Mouse (Mus musculus): ENCODE results near the gene Ppfia2.

Ppfia2 gene

DNA sequence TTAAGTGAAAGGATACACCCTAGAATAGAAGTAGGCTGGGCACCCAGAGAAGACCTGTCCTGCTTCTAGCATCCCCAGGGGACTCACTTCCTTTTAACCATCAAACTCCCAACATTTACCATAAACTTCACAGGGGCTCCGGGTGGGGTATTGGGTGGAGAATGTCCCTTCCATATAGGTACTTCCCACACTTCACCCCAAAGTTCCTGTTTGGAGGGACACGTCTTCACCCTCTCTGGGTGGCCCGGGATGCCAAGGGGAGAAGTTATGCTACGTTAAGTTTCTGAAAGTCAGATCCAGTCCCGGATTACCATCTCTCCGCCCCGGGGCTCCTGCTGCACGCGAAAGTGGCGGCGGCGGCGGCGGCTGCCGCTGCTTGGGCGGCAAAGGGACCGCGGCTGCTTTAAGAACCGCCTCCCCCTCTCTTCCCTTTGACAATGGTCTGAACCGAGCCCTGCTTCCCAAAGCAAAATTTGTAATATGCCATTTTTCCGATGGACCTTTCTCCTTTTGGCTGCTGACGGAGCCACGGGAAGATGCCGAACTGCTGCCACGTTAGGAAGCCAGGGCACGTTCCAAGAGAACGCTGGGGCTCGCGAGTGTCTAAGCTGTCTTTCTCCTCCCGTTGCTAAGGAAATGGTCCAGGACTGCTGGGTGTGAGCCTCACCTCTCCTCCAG is at the start of gene Ppfia2:
Gene Ppfia2, plus strand, starts transcription at position 485 of the 678 bp plus-strand sequence.
- no peak for DNase-seq (ENCODE audit: low spot score)

DNA sequence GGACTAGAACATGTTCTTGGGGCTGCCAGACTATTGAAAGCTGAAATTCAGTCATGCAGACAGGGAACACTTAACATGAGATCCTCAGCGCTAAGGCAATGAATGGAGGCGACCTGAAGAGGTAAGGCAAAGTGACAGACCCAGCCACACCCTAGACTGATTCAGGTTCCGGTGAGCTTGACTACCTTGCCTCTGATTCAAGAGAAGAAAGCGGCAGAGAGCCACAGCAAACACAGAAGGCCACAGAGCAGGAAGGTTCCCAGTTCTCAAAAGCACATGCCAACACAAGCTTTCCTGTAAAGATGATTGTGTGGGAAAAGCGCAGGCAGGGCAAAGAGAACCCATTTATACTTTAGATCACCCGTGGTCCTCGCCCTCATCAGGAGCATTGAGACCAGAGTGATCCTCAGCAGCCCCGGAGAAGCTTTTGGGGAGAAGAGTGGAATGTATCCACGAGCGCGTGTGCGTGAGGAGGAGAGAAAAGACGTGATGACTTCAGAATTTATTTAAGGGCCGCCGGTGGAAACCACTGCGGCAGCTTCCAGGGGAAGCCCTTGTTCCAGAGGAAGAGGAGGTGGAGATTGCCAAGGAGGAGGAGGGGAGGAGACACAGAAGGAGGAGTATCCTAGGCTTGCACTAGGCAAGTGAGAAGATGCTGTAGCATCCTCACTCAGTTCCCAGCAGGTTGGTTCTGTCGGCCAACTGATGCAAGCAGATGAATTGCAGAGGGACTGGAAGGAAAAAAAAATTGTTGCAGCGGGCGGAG is 1.0 kb upstream of the Ppfia2 start:
- no peak for DNase-seq (ENCODE audit: low spot score)

DNA sequence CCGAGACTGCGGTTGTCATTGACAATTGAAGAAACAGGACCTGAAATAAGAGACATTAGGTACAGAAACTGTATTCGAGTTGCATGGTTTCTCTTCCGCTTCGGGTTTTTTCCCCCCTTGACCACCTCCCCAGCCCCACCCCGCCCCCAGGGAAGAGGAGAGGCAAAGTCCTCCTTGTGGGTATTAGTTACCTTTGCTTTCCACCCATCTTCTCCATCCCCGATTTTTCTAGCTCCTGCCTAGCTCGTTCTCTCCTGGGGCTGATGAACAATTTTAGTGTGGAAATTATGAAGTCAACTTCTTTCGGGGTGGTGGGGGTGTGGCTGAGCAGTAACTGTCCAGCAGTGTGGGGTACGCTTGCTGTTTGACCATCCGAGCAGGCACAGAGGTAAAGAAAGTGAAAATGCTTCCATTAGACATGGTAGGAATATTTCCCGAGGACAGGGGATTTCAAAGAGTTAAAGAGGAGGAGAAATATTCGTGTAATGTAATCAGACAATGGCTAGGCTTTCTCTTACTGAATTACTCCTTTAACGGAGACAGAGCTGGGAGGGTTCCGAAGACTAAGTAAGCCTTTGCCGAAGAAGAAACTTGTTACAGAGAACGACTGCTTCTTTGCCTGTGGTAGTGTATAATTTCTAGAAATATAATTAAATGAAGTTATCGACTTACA is 530 bp downstream of the Ppfia2 start:
- no peak for DNase-seq (ENCODE audit: low spot score)

DNA sequence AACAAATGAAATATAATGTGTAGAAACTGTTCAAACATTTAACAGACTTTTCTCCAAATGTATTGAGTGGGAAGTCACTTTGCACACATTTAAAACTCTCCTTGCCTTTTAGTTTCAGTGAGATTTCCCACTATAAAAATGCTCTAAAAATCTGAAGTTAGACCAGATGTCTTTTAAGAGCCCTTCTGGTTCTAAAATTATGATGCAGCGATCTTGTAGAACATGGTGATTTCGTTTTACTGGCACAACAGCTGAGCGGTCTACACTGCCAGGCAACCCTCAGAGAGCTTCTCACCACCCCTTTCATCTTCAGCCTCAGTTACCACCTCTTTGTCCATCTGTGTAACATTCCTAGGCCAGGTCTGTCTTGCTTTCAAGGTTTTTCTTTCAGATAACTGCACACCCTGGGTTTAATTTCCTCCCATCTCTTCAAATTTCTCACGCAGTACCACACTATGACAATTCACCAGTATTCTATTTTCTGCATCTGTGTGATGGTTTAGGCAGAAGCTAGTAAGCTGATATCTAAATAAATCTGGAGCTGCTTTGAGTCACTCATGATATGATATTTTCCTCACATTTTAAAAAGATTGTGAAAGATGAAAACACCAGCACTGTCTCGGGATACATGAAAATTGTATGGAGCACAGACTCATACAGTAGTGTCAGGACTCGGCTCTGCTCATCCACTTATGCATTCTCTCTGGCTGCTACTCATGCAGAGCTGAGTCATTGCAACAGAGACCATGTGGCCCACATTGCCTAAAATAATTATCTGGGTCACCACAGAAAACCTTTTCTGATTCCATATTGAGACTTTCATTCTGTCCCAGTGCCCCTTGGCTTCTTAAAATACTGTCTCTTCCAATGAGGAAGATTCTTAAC is 39.4 kb downstream of the Ppfia2 start:
- no peak for DNase-seq (ENCODE audit: low spot score)

DNA sequence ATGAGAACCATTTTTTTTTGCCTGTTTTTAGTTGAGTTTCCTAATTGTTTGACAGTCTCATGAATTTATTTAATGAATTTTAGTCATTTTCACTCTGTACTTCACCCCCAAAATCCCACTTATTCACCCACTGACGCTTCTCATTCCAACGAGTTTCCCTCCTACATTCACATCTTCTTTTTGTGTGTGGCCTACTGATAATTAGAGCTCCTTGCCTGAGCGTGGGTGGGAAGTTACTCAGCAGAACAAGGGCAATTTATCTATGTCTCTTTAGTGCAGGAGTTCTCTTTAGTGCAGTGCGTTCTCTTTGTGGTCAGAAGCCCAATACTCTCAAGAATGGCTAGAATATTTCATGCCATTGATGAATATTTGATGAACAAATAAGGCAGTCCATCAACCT is 95.9 kb downstream of the Ppfia2 start:
- DNase-seq (ENCODE audit: low spot score), result no peak

DNA sequence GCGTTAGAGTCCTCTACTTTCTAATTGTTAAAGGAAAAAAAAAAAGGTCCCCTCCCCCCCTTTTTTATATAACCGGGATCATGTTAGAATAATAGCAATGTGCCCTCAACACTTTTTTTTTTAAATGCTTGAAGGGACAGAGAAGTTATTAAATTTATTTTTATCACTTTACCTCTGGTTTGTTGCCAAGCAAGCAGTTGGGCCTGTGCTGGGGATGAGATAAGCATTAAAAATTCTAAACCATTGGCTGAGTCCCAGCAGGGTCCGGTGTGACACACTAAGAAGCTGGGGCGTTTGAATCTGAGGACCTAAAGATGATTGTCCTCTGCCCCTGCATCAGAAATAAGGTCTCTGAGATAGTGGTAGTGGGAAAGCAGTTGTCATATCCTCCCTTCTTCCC is 114.9 kb downstream of the Ppfia2 start:
- no peak for DNase-seq (ENCODE audit: low spot score)

DNA sequence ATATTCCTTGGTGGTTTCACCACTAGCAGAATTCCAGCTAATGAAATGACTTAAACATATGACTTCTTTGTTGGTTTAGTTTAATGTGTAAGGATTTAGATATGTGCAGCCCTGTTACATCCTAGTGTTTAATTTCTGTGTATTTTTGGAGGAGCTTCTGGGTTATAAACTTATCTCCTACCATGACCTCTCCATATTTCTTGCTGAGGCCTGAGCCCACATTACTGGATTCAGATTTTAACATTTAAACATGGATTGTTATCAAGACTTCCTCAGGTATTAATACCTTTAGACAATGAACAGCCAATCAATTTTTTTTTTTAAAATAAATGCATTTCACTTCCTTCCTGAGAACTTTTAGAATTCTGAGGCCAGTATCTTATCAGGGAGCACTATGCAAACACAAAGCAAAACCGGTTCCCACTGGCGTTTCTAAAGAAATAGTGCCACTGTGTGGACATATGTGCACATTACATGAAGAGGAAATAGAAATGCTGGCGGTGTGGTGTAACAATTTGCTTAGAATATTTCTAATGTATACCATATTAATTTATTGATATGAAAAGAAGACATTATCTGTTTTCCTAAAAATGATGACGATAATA is 115.4 kb downstream of the Ppfia2 start:
- no peak for DNase-seq (ENCODE audit: low spot score)

DNA sequence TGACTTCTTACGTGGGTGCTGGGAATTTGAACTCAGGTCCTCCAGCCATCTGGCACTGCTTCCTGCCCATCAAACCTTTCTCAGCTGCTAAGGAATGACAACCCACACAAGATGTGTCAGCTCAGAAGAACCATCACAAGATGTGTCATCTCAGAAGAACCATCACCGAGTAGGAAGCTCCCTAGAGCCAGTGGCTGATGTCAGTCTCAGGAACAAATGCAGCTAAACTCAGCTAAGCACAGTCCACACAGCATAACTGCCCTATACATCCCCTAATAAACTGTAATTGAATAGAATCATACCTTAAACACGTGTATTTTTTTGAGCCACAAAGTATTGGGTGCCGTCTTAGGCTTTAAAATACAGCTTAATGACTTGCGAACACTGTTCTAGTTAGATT is 117.7 kb downstream of the Ppfia2 start:
- DNase-seq (ENCODE audit: low spot score), result no peak

DNA sequence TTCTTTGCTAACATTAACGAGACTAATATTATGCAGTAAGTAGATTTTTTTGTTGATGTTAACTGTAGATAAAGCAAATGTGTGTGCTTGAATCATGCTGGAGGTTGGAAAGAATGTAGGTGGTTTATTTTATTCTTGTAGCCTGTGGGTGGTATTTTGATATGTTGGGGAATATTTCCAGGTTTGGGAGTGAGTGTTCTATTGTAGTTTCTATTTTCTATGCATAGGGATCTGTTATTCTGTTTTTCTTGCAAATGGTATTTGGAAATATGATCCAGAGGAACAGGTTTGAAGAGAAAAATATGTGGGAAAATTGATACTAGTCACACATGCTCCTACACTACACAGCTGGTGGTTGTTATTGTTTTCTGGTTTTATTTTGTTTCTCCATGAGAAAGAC is 120.8 kb downstream of the Ppfia2 start:
- DNase-seq (ENCODE audit: low spot score), result no peak

DNA sequence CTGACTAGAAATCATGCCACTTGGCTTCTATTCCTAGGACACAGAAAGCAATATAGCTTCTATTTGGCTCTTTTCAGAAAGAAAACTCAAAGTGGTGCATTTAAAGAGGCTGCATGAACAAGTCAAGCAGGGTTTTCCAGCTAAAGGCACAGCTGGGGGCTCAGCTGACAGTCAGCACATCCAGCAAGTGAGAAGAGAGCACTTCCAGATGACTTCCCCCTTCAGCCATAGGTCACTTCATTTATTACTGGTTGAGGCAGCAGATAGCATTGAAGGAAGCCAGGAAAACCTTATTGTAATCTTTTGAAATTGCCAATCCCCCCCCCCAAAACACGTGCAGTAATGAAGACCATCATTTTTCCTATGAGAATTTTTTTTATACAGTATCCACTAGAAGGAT is 126.8 kb downstream of the Ppfia2 start:
- no peak for DNase-seq (ENCODE audit: low spot score)

DNA sequence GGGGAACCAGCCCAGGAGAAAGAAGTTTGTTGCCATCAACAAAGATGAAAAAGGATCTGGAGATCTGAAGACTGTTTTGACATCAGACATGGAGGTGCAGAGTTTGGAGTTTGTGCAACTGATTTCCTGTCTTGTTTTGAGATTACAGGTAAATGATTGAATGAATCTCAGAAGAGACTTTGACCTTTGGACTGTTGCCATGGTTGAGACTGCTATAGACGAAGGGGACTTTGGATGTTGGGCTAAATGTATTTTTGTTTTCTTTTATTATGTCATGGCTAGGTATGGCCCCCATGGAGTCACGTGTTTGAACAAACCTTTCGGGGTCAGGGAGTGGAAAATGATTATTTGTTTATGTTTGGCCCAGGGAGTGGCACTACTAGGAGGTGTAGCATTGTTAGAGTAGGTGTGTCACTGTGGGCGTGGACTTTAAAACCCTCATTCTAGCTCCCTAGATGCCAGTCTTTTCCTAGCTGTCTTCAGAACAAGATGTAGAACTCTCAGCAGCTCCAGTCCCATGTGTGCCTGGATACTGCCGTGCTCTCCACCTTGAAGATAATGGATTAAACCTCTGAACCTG is 133.3 kb downstream of the Ppfia2 start:
- DNase-seq (ENCODE audit: low spot score), result no peak

DNA sequence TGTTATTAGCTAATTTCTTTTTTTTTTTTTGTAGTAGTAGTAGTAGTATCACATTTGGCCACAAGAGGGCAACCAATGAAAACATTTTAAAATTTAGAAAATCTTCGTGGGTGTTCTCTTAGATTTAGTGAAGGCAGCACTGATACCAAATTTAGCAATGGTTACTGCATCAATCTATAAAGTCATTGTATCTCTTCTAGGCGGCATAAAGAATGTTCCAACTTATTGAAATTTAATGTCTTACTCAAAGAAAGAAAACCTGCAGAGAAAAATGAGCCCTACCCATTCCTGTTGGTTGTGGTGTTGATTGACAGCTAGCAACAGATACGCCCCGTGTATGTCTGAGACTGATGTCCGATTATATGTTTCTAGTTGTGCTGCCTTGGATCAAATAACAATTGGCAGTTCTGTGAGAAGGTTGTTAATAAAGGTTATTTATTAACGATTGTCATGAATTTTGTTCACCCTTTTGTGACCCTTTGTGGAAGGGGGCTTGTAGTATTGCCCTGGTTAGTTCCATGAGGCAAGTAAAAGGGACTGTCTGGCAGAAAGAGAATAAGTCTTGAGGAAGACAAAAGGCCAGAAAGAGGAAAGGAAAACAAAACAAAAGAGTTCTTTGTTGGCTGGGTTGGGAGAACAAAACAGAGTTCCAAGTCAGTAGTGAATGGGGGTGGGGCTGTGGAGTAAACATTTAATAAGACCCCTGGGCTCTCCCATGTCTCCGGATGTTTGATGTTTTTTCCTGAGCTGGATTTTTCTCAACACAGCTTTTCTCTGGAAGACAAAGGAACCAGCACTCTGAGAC is 139.2 kb downstream of the Ppfia2 start:
- DNase-seq (ENCODE audit: low spot score), result no peak

DNA sequence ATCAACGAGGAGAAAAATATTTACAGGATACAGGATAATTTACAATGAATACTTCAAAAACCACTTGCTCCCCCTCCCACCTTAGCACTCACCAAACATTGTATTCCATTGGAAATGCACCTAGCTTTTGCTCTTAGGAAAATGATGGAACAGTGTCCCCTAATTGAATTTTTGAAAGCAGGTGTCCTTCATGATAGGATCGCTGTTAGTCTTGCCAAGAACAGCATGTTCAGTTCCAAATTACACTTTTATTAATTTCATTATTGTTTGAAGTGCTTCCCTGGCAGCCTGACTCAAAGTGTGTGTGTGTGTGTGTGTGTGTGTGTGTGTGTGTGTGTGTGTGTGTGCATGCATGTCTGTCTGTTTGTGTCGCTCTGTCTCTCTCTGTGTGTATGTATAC is 140.1 kb downstream of the Ppfia2 start:
- DNase-seq (ENCODE audit: low spot score), result no peak

DNA sequence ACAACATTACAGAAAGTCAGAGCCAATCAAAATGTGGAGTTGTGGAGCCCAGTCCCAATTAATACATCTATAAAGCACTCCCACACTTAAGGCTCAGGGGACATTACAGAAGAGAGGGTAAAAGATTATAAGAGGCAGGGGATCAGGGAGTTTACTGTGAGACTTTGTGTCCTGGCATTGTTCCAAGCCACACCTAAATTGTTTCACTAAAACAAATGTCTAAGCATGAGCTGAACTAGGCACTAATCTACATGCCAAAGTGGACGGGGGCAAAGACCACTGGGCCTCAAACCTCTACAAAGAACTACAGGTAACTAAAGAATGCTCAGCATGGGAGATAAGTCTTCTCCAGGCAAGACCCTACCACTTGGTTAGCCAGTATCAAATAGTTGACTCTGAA is 148.1 kb downstream of the Ppfia2 start:
- DNase-seq (ENCODE audit: low spot score), result no peak

DNA sequence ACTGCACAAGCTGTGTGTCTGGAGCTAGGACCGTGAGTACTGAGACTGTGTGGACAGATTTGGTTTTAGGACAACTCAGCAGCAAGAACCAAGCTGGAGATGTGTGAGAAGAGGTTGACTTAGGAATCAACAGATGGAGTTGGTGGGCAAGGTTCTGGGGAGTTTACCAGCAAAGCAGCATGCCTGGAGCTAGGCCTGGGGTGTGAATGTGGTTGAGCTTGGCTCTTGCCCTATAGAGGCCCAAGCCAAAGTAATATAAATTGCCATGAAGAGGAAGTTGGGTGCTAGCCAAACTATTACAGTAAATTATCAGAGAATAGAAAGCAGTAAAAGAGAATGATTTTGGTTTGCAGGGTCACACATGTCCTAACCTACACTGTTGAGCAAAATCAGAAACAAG is 150.8 kb downstream of the Ppfia2 start:
- no peak for DNase-seq (ENCODE audit: low spot score)

DNA sequence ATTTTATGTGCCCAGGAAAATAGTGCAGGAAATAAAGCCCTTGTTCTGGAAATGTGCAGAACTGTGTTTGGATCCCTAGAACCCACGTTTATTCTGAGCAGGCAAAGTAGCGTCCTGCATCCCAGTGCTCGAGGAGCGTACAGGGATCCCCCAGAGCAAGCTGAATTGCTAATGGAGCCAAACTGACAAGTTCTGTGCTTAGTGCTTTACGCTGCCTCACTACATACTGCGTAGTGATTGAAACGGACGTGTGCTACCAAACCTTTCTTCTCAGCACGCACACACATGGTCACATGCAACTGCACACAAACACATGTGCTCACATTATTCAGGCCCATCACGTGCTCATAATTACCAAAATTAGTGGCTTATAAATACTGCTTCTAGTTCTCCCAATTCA is 153.2 kb downstream of the Ppfia2 start:
- no peak for DNase-seq (ENCODE audit: low spot score)

DNA sequence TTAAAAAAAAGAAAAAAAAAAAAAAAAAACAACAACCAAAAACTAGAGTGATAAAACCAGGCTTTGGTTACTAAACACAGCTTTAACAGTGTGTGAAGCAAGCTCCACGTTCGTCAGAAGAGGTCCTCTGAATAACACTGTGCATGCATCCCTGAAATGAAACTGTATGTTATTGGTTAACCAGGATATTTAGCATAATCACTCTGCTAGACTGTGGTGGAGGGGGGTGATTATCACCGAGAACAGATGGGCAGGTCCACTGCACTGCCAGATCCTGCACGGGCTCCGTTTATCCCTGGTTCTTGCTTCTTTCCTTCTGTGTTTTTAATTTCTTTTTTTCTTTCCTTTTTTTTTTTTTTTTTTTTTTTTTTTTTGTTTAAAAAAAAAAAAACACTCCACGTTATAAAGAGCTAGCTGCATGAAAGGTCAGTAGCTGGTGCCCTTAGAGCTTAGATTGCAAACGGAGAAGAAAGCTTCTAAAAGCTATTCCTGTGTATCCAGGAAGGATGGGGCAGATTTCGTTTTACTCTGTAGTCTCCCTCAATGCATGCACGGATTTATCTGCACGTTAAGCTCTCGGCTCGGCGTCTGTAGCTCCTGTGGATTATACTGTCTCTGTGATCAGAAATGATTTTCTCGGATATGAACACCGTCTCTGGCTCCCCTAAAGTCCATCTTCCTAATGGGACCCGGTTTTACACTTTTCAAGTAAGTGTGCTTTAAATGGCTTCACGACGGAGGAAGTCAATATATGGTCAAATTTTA is 162.2 kb downstream of the Ppfia2 start:
- no peak for DNase-seq (ENCODE audit: low spot score)

DNA sequence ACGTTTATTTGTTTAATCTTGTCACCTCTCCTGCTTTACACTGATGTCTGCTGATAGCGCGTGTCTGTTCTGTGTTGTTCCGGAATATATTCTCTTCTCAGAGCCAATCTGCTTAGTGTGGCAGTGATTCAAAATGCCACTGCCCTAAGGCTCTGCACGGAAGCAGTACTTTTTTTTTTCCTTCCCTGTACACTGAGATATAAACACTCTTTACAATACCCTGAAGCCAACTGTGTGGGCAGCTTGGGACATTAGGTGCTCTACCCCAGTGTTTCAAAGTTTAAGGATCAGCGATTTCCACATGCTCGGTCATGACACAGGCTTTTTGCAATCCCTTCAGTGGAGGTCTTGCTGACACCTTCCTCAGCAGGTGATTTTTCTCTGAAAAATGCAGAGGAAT is 163.8 kb downstream of the Ppfia2 start:
- DNase-seq (ENCODE audit: low spot score), result no peak

DNA sequence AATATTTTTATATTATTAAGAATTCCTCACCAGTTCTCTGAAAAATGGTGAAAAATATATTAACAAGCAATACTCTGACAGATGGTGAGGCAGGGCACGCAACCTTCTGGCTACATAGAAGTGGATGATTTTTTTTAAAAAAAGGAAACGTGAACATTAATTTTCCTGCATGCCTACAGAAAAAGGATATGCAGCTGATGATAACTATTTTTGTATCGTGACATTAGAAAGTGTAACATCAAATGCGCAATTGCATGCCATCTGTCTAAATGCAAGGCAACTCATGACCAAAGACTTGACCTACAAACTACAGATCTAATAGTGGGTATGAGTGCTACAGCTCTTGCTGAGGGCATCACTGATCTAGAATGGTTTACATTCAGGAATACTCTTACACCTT is 182.1 kb downstream of the Ppfia2 start:
- DNase-seq (ENCODE audit: low spot score), result no peak

DNA sequence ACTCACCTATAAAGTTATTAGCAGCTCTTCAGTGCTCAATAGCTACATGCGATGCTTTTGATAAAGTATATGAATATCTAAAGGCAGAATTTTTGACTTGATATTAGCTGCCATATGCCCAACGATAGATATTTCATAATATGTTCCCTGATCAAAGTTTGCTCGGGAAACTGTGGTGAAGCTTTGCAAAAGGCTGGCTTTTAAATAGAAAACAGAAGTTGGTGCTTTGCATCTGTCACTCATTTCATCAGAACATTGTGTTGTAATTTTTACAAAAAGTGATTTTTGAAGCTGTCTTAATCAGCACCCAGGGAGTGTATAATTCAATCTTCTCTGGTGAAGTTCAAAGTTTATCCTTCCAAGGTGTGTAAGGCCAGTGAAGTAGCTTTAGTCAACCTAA is 195.1 kb downstream of the Ppfia2 start:
- no peak for DNase-seq (ENCODE audit: low spot score)

Data from T-cell, adult 2 months (primary cell).